Mouse (Mus musculus) heart, adult 8-10 months (tissue): ENCODE measurements around the gene Mastl. TPM values are rescaled to one million over a fixed set of nuclear protein-coding genes. Genes with fewer than 3 reads are reported as not detected.

Experiments
- DNase-seq: peaks from one replicate; pipeline ENCODE4 v3.0.0; 2022; ENCODE audit warnings: low spot score
- total RNA-seq, 4 experiments: library from RNA; stranded (reverse); gene quantifications; 2 replicates each; pipeline ENCODE4 v1.2.4; 2022

Gene Mastl
- under 1 TPM; 0.19 to 0.60 (median 0.43) TPM for total RNA-seq

GRCm38 (mm10) chr2:23155777-23156607 lies at the start of gene Mastl, which contains the start of gene Yme1l1:
Gene Mastl, minus strand, starts transcription at chr2:23156024.
Gene Yme1l1, plus strand, starts transcription at chr2:23156369.
- peak; percentile 93 for DNase-seq

- no peak for DNase-seq
These were observed 47.3 kb upstream of the Mastl start for GRCm38 (mm10) chr2:23202900-23203670.

DNA sequence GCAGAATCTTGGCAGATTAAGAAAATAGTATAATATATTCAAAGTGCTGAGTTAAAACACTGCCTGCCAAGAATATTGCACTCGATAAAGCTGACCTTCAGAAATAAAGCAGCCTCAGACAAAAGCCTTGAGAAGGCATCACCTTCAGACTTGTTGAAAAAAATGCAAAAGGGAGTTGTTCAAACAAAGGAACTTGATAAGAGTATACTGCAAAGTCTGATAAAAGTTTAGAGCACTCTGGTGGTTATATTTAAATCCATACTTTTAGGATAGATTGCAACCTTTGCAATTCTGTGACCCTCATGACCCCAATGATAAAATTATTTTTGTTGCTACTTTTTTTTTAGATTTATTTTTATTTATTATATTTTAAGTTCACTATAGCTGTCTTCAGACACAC lies 45.2 kb upstream of the Mastl start:
- no peak for DNase-seq

- no peak for DNase-seq
These were observed 38.5 kb upstream of the Mastl start for GRCm38 (mm10) chr2:23194366-23194765.

- no peak for DNase-seq
These were observed 16.5 kb upstream of the Mastl start for GRCm38 (mm10) chr2:23172305-23172704.

DNA sequence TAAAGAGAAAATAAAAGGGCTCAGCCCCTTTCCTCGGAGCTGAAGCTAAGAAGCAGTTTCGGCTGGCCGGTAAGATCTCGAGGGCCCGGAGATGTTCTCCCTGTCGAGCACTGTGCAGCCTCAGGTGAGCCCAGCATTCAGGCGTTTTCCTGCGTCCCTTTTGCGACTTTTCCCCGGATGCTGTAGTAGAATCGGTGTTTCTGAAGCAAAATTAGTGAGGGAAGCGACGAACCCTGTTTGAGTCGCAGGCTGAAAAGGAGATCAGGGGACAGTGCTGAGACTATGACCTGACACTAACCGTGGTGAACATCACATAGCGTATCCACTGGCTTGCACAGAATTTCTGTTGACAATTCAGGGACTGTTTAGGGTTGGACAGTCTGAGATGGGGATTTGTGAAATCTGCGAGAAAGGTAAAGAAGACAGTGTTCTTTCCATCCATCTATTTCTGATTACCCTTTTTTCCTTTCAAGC lies 821 bp upstream of the Mastl start:
- DNase-seq = no peak

GRCm38 (mm10) chr2:23155199-23155621 lies 614 bp downstream of the Mastl start:
- DNase-seq = no peak

DNA sequence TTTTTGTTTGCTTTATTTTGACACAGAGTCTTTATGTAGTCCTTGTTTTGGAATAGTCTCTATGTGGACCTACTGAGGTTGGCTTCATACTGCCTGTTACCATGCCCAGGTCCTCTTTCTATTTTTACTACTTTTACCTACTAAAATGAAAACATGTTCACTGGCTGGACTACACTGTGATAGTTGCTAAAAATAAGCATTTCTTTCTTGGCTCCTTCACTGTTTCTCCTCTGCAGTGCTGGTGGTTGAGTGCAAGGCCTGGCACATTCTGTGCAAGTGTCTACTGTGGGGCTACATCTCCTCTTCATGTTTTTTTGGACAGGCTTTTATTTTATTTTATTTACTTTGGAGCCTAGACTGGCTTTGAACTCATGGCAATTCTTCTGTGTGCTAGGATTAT lies 36.3 kb downstream of the Mastl start:
- peak; percentile 50 for DNase-seq

- DNase-seq = no peak
These were observed 53.6 kb downstream of the Mastl start for GRCm38 (mm10) chr2:23102266-23102665.

DNA sequence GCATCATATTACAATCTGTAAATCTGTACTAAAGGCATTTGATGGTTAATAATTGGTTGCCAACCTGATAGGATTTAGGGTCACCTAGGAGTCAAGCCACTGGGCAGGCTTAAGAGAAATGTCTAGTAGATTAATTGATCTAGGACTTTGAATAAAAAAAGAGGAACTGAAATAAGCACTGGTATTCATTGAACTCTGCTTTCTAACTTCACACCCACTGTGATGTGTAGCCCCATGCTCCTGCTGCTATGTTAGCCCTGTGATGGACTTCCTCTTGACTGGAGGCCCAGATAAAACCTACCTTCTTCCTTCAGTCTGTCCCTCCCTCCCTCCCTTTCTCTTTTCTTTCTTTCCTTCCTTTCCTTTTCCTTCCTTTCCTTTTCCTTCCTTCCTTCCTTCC lies 58.8 kb downstream of the Mastl start:
- DNase-seq = no peak

DNA sequence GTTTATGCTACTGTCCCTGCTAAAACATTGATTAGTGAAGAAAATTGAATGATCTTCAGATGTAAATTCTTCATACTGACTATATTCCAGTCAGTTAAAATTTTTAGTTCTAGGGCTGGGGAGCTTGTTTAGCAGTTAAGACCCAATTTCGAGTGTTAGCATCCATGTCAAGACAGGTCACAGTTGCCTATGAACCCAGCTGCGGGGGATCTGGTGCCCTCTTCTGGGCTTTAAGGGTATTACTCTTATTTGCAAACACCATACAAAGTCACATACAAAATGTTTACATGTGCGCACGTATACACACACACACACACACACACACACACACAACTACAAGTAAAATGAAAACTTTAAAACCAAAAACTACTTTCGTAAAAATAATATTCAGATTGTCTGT lies 63.6 kb downstream of the Mastl start:
- DNase-seq = peak; percentile 31

DNA sequence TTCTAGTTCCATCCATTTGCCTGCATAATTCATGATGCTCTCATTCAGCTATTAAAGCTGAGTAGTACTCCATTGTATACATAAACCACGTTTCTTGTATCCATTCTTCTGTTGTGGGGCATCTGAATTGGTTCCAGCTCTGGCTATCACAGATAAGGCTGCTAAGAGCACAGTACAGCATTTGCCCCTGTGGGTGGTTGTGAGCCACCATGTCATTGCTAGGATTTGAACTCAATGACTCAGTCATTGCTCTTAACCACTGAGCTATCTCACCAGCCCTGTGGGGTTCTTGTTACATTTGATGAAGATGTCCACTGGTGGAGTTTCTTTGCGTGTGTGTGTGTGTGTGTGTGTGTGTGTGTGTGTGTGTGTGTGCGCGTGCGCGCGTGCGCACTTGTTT lies 71.3 kb downstream of the Mastl start:
- DNase-seq = no peak

GRCm38 (mm10) chr2:23078588-23078987 lies 77.2 kb downstream of the Mastl start:
- no peak for DNase-seq

- DNase-seq = no peak
These were observed 78.1 kb downstream of the Mastl start for GRCm38 (mm10) chr2:23077693-23078092.

DNA sequence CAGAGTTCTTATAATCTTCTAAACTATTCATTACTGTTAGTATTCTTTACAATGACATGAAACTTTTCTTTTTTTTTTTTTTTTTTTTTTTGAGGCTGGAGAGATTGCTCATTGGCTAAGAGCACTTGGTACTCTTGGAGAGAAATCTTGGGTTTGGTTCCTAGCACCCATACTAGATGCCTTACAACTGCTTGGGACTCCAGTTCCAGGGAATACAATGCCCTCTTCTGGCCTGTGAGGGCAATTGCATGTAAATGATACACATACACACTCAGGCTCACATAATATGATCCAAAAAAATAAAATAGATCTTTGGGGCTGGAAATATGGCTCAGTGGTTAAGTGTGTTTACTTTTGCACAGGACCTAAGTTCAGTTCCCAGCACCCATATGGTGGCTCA lies 79.0 kb downstream of the Mastl start:
- DNase-seq = no peak

- DNase-seq = no peak
These were observed 80.0 kb downstream of the Mastl start for GRCm38 (mm10) chr2:23075846-23076245.

- DNase-seq = no peak
These were observed 84.4 kb downstream of the Mastl start for GRCm38 (mm10) chr2:23071406-23071805.

GRCm38 (mm10) chr2:23070491-23070890 lies 85.3 kb downstream of the Mastl start:
- no peak for DNase-seq

DNA sequence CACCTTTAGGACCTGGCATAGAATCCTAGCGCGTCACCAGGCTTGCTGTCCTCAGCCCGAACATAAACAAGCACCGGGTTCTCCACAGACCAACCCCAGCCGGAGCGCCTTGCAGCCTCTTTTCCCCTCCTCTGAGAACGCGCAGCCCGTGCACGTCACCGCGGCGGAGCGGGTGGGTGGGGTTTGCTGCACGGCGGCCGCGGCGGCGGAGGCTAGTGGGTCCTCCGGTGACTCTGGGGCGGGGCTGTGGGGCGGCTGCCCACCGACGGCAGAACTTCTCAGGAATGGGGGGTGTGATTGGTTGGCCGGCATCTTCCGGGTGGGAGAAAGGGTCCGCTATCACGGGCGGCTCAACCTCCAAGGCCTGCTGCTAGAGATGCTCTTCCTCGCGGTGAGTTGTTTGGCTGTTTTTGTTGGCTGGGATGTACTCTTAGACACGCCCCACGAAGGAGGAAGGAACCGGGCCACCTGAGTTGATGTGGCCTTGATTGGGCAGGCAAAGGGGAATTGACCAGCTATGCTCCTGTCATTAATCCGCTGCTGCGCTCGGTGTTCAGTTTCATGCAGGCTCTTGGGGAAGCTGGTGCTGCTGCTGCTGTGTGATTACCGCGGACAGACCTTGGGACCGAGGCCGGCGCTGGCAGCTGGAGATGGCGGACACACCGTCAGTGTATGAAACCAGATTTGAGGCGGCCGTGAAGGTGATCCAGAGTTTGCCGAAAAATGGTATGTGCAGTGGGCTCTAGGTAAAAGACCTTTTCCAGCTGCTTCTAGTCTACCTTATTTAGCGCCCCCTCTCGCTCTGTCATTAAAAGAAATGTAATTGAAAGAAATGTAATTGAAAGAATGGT lies 86.7 kb downstream of the Mastl start:
- peak; percentile 92 for DNase-seq

- no peak for DNase-seq
These were observed 87.5 kb downstream of the Mastl start for GRCm38 (mm10) chr2:23068370-23068737.

- DNase-seq = peak; percentile 97
These were observed 88.1 kb downstream of the Mastl start, which contains the start of gene Acbd5 for GRCm38 (mm10) chr2:23067552-23068369. Gene Acbd5, plus strand, starts transcription at chr2:23068167.
